Mouse (Mus musculus) olfactory bulb, adult 2 months (tissue): ENCODE measurements around the gene Pim3. TPM values are rescaled to one million over a fixed set of nuclear protein-coding genes. Genes with fewer than 3 reads are reported as not detected.

Source experiments
- H3K27ac ChIP-seq: fragments of 200-500 bp; 2 replicates; pipeline ENCODE4 v1.5.1; 2012; ENCODE audit warnings: low read depth, low read length; ENCODE audit not compliant: insufficient read depth
- H3K4me1 ChIP-seq: fragments of 200-500 bp; 2 replicates; pipeline ENCODE4 v1.6.1; 2012; ENCODE audit warnings: low read length; ENCODE audit not compliant: control insufficient read depth, insufficient read depth
- H3K4me3 ChIP-seq: fragments of 200-500 bp; 2 replicates; pipeline ENCODE4 v1.5.1; 2012; ENCODE audit warnings: mild to moderate bottlenecking, low read depth, low read length, moderate library complexity; ENCODE audit not compliant: insufficient read depth
- CTCF ChIP-seq: fragments of 200-500 bp; IDR thresholded peaks from 2 replicates; pipeline ENCODE4 v1.5.1; 2012; ENCODE audit warnings: low read depth, mild to moderate bottlenecking, low read length, moderate library complexity; ENCODE audit not compliant: insufficient read depth
- POLR2A ChIP-seq: fragments of 200-500 bp; IDR thresholded peaks from 2 replicates; pipeline ENCODE4 v1.6.1; 2012; ENCODE audit warnings: mild to moderate bottlenecking, low read depth, low read length, moderate library complexity; ENCODE audit not compliant: insufficient read depth
- WGBS: fragments of 180-500 bp; shearing (Covaris S2); methylation state at CpG from one replicate; pipeline ENCODE4 v1.1.7; 2018; 5-methylcytosine and 5-hydroxymethylcytosine counted together
- polyA plus RNA-seq: library from polyadenylated mRNA; stranded (reverse); fragments of >200 nt; gene quantifications from 2 replicates; pipeline ENCODE4 v1.2.4, GENCODE M21; 2012; ENCODE audit warnings: low replicate concordance; ENCODE audit not compliant: missing spikeins, insufficient read depth, insufficient read length

The Pim3 gene
- polyA plus RNA-seq, 1 experiment: not detected

DNA sequence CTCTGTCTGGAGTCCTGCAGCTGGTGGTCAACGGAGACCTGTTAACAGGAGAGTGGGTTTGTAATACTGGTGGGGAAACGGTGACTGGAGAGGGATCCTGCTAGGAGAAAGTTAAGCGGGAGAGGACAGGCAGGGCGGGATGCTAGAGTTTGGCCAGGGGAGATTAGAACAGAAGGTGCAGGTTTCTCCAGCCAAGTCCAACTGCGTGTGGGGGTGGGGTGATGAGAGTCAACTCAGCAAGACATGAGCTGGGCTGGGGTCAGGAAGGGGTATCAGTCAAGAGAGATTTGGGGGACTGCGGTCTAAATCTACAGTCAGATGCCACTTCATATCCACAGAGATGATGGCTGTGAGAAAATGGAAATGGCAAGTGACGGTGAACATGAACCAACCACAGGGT, 17.0 kb upstream of the Pim3 start:
- no peak for TF ChIP-seq POLR2A
- TF ChIP-seq CTCF: no peak
- WGBS: 96% methylated on average over 7 of the region's 7 CpGs
- Histone ChIP-seq H3K4me3 (no peak overlapping the region), H3K4me1 (peaks cover 32% of the 10 kb centered on the region), H3K27ac (no peak overlapping the region)

GRCm38 (mm10) chr15:88848661-88849060, 13.3 kb upstream of the Pim3 start:
- WGBS: 100% methylated on average over 1 of the region's 1 CpGs
- no peak for TF ChIP-seq POLR2A
- no peak for TF ChIP-seq CTCF
- Histone ChIP-seq H3K4me3 (no peak overlapping the region), H3K4me1 (peaks cover 27% of the 10 kb centered on the region), H3K27ac (no peak overlapping the region)

- Histone ChIP-seq H3K4me3 (no peak overlapping the region), H3K4me1 (peaks cover 26% of the 10 kb centered on the region), H3K27ac (0 out of 2 replicates have a peak overlapping the region, but pooled peaks have one; percentile 21)
- TF ChIP-seq CTCF: no peak
- no peak for TF ChIP-seq POLR2A
- 92% methylated on average over 2 of the region's 2 CpGs for WGBS
Measured at GRCm38 (mm10) chr15:88849621-88850020, 12.4 kb upstream of the Pim3 start.

DNA sequence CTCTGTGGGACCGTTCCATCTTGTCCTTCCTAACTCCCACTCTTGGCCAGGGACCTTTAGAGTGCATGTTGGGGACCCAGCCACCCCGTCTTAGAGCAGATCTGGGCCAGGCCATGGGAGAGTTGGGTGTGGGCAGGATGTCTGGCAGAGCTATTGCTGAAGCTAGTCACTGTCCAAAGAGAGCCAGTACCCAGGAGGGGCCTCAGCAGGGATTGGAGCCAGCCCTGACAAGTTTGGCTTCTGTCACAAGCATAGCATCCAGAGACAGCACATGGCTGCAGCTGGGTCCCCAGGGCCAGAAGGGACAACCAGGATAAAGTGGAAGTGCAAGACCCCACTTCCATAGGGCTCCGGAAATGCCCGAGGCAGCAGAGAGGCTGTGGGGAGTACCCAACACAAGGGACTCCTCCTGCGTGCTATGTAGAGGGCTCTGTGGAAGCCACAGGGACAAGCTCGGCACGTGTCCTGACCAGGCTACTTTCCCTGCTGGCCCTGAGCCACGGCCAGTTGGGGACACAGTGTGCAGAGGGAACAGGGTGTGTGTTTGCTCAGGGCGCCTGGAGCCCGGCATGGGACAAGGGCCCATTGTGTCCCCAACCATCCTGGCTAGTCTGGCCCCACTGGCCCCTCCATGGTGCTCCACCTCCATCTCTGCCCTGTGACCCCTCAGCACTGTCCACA, 11.7 kb upstream of the Pim3 start:
- no peak for TF ChIP-seq CTCF
- TF ChIP-seq POLR2A: no peak
- H3K27ac ChIP-seq: peak overlapping the region; percentile 67; the same call in 1 of the 2 replicates
- no peak overlapping the region for H3K4me3 ChIP-seq
- WGBS: 57% methylated on average over 10 of the region's 10 CpGs
- peaks cover 32% of the 10 kb centered on the region for H3K4me1 ChIP-seq

- Histone ChIP-seq H3K4me1 (peaks cover 32% of the 10 kb centered on the region), H3K4me3 (no peak overlapping the region), H3K27ac (peak overlapping the region; percentile 67)
- TF ChIP-seq CTCF (no peak), POLR2A (no peak)
- 38% methylated on average over 3 of the region's 3 CpGs for WGBS
Measured at GRCm38 (mm10) chr15:88851076-88851475, 10.9 kb upstream of the Pim3 start.

- Histone ChIP-seq H3K27ac (no peak overlapping the region; the same call in 1 of the 2 replicates), H3K4me1 (peaks cover 32% of the 10 kb centered on the region), H3K4me3 (no peak overlapping the region)
- TF ChIP-seq CTCF (no peak), POLR2A (no peak)
- WGBS: 68% methylated on average over 10 of the region's 10 CpGs
Measured at GRCm38 (mm10) chr15:88851507-88852149, 10.4 kb upstream of the Pim3 start.

GRCm38 (mm10) chr15:88853106-88853505, 8.9 kb upstream of the Pim3 start:
- no peak overlapping the region for H3K4me3 ChIP-seq
- WGBS: 94% methylated on average over 9 of the region's 9 CpGs
- TF ChIP-seq POLR2A: no peak
- no peak for TF ChIP-seq CTCF
- H3K27ac ChIP-seq: no peak overlapping the region
- H3K4me1 ChIP-seq: peaks cover 35% of the 10 kb centered on the region

GRCm38 (mm10) chr15:88854119-88854968, 7.6 kb upstream of the Pim3 start:
- 46% methylated on average over 6 of the region's 6 CpGs for WGBS
- no peak overlapping the region for H3K27ac ChIP-seq
- peaks cover 40% of the 10 kb centered on the region for H3K4me1 ChIP-seq
- no peak overlapping the region for H3K4me3 ChIP-seq
- TF ChIP-seq POLR2A (no peak), CTCF (no peak)
